Mouse (Mus musculus) NIH3T3 (cell line): ENCODE results near the gene Nsmf.
A peak's percentile ranks its signal among the peaks of the same experiment; 100 is the strongest.

Experiments
- DNase-seq: peaks from one replicate; pipeline ENCODE4 v3.0.0-alpha.2; 2012; ENCODE audit warnings: low read depth

Gene Nsmf

GRCm38 (mm10) chr2:25054221-25055067 lies at the start of gene Nsmf:
TSS of gene Nsmf (plus strand) at chr2:25054355.
- DNase-seq = peak; percentile 94

GRCm38 (mm10) chr2:25006767-25007166 lies 47.4 kb upstream of the Nsmf start:
- no peak for DNase-seq

- peak; percentile 26 for DNase-seq
Observed at GRCm38 (mm10) chr2:25008250-25008649, 45.9 kb upstream of the Nsmf start.

- DNase-seq = no peak
Observed at GRCm38 (mm10) chr2:25022678-25023077, 31.5 kb upstream of the Nsmf start.

- DNase-seq = no peak
Observed at GRCm38 (mm10) chr2:25025109-25025508, 29.0 kb upstream of the Nsmf start.

- DNase-seq = no peak
Observed at GRCm38 (mm10) chr2:25034994-25035393, 19.2 kb upstream of the Nsmf start.

- no peak for DNase-seq
Observed at GRCm38 (mm10) chr2:25040089-25040488, 14.1 kb upstream of the Nsmf start.

GRCm38 (mm10) chr2:25050921-25051320 lies 3.2 kb upstream of the Nsmf start:
- DNase-seq = no peak

- no peak for DNase-seq
Observed at GRCm38 (mm10) chr2:25051450-25051849, 2.7 kb upstream of the Nsmf start.

- no peak for DNase-seq
Observed at GRCm38 (mm10) chr2:25053101-25053500, 1.1 kb upstream of the Nsmf start.

GRCm38 (mm10) chr2:25055068-25055405 lies 882 bp downstream of the Nsmf start:
- peak; percentile 48 for DNase-seq

- no peak for DNase-seq
Observed at GRCm38 (mm10) chr2:25055409-25056155, 1.4 kb downstream of the Nsmf start.

GRCm38 (mm10) chr2:25058926-25059325 lies 4.8 kb downstream of the Nsmf start:
- DNase-seq = no peak

GRCm38 (mm10) chr2:25063523-25063922 lies 9.4 kb downstream of the Nsmf start:
- DNase-seq = no peak

GRCm38 (mm10) chr2:25064285-25064684 lies 10.1 kb downstream of the Nsmf start:
- DNase-seq = no peak

- DNase-seq = no peak
Observed at GRCm38 (mm10) chr2:25065537-25065936, 11.4 kb downstream of the Nsmf start.

GRCm38 (mm10) chr2:25066552-25066951 lies 12.4 kb downstream of the Nsmf start:
- DNase-seq = no peak

- no peak for DNase-seq
Observed at GRCm38 (mm10) chr2:25069537-25069936, 15.4 kb downstream of the Nsmf start.

- DNase-seq = no peak
Observed at GRCm38 (mm10) chr2:25072398-25072797, 18.2 kb downstream of the Nsmf start.

- DNase-seq = no peak
Observed at GRCm38 (mm10) chr2:25075506-25075905, 21.4 kb downstream of the Nsmf start.

- no peak for DNase-seq
Observed at GRCm38 (mm10) chr2:25078967-25079366, 24.8 kb downstream of the Nsmf start.

- DNase-seq = no peak
Observed at GRCm38 (mm10) chr2:25080076-25080475, 25.9 kb downstream of the Nsmf start, which contains the start of gene Entpd8. TSS of gene Entpd8 (plus strand) at chr2:25080304.

- DNase-seq = no peak
Observed at GRCm38 (mm10) chr2:25083697-25084096, 29.5 kb downstream of the Nsmf start.
